Mouse (Mus musculus) gastrocnemius, adult 18-20 months (tissue): ENCODE results near the gene Arhgap23. TPM values are rescaled to one million over a fixed set of nuclear protein-coding genes. Genes with fewer than 3 reads are reported as not detected.

ENCODE experiments used
- DNase-seq: peaks from one replicate; pipeline ENCODE4 v3.0.0; 2021; ENCODE audit warnings: low spot score
- total RNA-seq, 2 experiments: library from RNA; stranded (reverse); gene quantifications; 2 replicates each; pipeline ENCODE4 v1.2.3; 2021

Gene Arhgap23
- total RNA-seq, 2 experiments from 2014 or later, result 4.8 to 7.5 TPM

DNA sequence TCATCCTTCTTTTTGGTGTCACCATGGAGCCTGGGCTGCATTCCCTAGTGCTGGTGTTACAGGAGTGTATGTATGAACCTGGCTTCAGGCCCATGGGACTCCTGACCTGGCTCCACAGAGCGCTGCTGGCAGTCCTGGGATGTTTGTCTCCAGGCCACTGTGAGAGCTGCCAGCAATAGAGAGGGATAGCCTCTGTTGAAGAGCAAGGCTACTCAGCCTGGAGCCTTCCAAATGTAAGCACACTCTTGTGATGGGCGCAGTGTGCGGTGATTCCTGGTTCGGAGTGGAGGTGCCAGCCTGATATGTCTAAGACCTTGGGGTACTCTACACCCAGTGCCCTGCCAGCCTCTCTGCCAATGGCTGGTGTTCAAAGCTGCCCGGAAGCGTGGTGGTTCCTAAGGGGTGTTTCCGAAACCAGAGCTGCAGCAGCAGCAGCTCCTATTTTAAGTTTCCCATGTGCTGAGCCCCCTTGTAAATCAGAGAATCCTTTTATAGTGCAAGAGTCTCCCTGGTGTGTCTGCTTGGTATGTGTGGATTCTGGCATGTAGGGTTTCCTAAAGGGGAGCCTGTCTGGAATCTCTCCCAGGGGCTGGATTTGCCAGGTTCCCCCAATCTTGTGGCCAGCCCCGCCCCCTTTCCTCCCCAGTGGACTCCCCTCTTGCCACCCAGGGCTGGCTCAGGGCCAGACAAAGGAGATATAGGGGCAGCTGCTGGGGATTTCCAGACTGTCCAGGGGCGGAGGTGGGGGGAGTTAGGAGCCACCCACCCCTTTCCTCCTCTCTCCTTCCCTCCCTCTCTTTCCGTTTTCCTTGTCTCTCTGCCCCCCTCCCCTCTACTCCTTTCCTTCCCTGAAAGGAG is 9.0 kb upstream of the Arhgap23 start:
- DNase-seq, result peak; percentile 51

DNA sequence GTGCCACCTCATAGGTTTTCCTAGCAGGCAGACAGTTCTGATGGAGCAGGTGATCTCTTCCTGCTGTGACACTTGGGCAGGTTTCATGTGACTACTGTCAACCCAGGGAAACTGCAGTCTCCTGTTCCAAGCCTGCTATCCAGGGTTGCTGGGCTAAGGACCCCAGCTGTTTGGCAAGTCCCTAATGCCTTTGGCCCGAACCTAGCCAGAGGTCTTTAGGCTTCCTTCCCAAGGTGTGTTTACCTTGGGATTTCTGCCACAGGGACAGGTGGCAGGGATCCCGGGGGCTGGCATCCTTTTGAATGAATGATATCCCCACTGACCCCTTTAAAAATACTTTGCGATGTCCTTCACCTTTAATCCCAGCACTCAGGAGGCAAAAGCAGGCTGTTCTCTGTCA is 7.9 kb upstream of the Arhgap23 start:
- no peak for DNase-seq

DNA sequence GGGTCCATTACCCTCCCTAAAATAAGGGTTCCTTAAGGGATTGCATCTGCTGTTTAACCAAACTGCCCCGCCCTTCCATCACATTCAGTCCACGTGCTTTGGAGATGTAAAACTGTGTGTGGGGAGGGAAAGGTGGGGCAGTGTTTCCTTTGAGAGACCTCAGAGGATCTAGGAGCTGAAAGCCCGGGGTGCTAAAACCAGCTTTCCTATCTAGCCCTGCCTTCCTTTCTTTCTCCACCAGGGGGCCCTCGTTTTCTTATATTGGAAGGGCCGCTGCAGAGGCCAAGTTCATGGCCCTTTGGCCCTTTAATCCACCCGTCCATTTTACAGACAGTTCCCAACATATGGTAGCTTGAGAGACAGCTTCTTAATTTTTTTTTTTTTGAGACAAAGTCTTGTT is 7.2 kb upstream of the Arhgap23 start:
- DNase-seq, result peak; percentile 90

DNA sequence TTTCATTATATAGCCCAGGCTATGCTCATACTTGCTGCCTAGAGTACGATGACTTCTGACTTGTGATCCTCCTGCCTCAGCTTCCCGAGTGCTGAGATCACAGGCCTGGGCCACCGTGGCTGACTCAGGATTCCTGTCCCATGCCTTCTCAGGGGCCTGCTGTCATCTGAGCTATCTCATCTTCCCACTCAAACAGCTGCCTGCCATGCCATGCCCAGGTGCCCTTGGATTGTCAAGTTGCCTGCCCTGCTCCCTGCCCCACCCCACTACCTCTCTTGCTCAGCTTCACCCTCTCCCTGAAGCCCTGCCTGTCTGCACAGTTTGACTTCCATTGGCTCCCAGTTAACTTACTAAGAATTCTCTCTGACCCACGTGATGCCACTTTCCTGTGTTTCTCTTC is 4.4 kb upstream of the Arhgap23 start:
- no peak for DNase-seq

- DNase-seq, result no peak
Measured at GRCm38 (mm10) chr11:97412117-97412516, 3.2 kb upstream of the Arhgap23 start.

DNA sequence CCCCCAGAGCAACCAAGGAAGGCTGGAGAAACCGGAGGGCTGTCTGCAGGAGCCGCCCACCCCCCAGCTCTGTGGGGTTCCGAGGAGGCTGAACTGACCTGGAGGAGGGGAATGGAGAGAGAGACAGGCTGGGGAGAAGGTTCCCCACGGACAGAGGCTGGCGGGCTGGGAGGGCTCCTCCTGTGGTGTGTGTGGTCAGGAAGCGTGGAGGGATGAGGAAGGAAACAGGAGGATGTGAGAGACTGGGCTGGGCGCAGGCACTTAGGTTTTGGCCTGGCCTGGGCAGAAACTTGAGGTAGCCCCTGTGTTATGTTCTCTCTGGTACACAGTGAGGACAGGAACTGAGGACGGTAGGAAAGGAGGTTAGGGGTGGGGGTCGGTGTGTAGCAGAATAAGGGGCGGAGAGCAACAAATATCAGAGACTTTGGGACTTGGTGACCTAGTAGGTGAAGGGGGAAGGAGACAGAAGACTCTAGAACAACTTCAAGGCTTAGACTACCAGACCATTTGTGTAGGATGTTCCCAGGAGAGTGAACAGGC is 2.5 kb upstream of the Arhgap23 start:
- no peak for DNase-seq

GRCm38 (mm10) chr11:97415712-97416636 is 641 bp downstream of the Arhgap23 start:
- peak; percentile 39 for DNase-seq

DNA sequence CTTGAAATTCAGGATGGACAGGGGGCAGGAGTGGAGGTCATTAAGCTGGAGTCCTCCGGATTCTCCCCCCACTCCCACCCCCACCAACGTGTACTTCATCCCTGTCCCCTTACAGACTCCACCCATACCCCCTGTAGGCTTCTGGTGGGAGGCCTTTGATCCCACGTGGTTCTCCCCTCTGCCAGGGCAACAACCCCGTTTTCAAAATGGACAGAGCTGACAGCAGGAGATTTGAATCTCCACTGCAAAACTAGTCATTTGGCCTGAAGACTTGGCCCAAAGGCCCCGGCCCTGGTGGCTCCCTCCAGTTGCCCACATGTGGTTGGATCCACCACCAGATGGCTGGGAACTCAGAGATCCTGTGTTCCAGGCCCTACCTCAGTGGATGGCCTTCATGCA is 1.3 kb downstream of the Arhgap23 start:
- DNase-seq, result no peak

DNA sequence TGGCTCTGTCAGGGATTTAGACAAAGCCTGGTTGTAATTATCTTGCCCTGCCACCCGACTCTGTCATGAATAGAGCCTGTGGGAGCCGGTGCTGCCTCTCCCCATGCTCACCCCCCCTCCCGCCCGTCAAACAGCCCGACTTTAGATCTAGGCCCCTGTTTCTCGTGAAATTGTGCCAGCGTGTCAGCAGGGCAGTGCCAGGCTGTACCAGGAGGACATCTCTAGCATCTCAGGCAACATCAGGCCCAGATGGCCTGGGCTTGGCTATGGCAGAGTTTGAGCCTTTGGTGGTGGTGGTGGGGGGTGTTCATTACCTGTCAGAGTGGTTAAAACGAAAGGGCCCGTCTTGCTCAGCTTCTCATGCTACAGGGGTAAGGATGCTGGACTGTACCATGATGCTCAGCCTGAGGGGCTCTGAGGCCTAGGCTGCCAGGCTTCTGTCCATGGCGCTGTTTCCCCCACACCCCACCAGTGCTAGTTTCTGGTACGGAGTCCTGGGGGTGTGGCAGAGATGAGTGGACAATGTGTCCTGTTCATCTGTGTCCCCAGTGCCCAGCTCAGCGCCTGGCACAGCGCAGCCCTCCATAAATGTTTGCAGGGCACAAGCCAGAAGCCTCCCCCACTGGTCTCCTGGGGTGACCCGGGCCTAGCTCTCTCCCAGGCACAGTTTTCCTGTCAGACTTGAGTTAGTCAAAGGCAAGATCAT is 3.7 kb downstream of the Arhgap23 start:
- no peak for DNase-seq

GRCm38 (mm10) chr11:97419540-97419900 is 4.2 kb downstream of the Arhgap23 start:
- no peak for DNase-seq

- no peak for DNase-seq
Measured at GRCm38 (mm10) chr11:97422507-97422906, 7.2 kb downstream of the Arhgap23 start.

DNA sequence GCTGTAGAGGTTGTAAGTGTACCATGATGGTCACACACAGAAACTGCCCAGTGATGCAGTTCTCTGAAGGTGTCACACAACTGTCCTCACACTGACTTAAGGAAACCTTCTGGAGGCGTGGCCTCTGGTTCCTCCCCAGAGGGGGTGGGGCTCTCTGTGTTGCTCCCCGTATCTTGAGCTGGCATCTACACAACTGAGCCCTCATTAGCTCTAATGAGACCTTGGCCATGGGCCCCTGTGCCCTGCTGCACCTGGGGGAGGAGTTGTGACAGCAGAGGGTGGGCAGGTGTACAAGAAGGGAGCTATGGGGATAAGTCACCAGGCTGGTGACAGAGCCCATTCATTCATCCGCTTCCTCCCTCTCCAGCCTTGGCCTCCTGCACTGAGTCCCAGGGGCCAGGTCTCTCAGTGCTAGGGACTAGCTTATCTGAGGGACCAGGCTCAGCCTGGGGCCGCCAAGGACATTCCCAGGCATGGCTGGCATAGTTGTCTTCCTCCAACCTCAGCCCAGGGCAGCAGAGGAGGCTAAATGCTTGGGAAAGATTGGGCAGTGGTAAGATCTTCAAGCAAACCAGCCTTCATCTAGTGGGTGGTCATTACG is 8.9 kb downstream of the Arhgap23 start:
- DNase-seq, result no peak

GRCm38 (mm10) chr11:97424802-97425201 is 9.5 kb downstream of the Arhgap23 start:
- no peak for DNase-seq

DNA sequence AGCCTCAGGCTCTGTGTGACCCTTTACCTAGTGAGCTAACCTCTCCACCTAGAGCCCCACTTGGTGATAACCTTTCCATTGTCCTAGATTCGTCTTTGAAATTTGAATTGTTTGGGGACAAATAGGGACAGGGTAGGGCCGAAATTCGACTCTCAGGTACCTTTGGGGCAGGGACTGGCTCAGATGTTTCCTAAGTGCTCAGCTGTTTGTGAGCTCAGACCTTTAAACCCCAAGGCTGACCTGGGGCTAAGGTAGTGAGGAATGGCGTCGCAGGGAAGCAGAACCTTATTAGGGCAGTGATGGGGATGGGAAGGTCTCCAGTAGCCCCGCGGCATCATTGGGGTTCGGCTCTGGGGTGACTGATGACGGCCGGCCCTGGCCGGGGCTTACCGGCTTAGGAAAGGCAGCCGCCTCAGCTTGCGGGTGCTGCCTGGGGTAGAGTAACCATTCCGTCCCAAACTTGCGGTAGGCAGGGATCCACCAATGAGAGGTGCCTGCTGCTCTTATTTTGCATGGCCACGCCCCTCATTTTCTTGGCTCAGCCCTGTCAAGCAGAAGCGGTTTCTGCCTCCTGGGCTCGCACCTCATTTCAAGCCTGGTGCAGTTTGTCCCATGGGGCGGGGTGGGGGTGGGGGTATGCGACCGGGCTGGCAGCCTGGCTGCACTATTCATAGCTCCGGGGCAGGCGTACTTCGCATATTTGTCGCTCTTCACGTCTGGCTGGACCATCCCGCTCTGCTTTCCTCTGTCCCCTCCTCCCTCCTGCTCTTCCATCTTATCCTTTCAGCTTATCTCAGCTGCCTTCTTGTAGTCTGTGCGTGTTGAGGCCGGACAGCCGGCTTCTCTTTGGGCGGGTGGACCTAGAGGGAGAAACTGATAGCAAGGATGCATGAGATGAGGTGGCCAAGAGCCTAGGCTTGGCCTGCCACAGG is 12.7 kb downstream of the Arhgap23 start:
- peak; percentile 87 for DNase-seq

- DNase-seq, result no peak
Measured at GRCm38 (mm10) chr11:97428726-97429077, 13.4 kb downstream of the Arhgap23 start.

DNA sequence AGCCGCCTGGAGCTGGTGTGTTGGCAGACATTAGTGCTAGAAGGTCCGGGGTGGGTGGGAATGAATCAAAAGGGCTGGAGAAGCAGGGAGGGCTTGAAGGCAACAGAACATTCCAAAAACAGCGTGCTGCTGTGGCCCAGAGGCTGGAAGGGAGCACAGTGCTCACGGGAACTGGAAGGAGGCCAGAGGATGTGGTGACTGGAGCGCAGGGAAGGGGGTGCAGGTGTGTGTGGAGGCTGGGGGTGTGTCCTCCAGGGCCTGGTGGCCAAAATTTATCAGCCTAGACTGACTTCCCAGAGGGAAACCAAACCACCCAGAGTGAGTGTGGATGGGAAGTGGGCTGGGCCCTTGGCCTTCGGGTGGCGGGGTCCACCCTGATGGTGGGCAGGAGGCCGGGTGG is 14.3 kb downstream of the Arhgap23 start:
- no peak for DNase-seq

- DNase-seq, result peak; percentile 64
Measured at GRCm38 (mm10) chr11:97432015-97432414, 16.7 kb downstream of the Arhgap23 start.

DNA sequence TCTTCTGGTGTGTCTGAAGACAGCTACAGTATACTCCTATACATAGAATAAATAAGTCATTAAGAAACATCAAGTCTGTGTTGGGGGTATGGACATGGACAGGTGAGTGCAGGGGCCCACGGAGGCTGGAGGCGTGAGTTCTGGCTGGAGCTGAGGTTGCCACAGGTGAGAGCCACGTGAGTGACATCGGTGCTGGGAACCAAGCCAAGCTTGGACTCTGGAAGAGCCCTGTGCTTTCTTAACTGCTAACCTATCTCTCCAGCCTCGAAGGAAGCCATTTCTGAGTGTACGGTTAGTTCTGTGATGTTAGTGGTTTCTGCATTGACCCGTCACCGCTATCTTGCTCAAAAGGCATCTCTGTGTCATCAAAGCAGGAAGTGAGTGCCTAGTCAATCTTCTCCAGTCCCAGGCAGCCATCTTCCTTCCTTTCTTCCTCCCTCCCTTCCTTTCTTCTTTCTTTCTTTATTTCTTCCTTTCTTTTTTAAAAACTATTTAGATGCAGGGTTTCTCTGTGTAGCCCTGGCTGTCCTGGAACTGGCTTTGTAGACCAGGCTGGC is 17.7 kb downstream of the Arhgap23 start:
- no peak for DNase-seq

DNA sequence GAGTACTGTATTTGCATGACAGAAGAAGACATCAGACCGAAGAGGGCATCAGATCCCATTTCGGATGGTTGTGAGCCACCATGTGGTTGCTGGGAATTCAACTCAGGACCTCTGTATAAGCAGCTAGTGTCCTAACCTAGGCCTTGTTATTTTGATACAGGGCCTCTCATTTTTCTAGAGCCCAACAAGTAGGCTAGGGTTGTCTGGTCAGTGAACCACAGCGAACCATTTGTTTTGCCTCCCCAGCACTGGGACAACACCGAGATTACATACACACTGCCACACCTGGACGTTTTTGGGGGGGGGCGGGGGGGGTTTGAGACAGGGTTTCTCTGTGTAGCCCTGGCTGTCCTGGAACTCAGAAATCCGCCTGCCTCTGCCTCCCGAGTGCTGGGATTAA is 18.8 kb downstream of the Arhgap23 start:
- DNase-seq, result no peak
